Mouse (Mus musculus): ENCODE data around the gene Gm27179.
"Not testable (repeated sequence)": the region's sequence is repeated elsewhere in the genome, so short reads cannot be mapped to it uniquely, and the experiment has no call there.

Gene Gm27179

GRCm38 (mm10) chr14:69512449-69512848 is at the start of gene Gm27179:
Gene Gm27179, minus strand, starts transcription at chr14:69512549.
- DNase-seq (ENCODE audit: low read depth, low spot score), result not testable (repeated sequence)

GRCm38 (mm10) chr14:69557550-69557949 is 45.2 kb upstream of the Gm27179 start:
- not testable (repeated sequence) for DNase-seq (ENCODE audit: low read depth, low spot score)

- not testable (repeated sequence) for DNase-seq (ENCODE audit: low read depth, low spot score)
Observed at GRCm38 (mm10) chr14:69556820-69557219, 44.5 kb upstream of the Gm27179 start.

- not testable (repeated sequence) for DNase-seq (ENCODE audit: low read depth, low spot score)
Observed at GRCm38 (mm10) chr14:69555110-69555831, 42.9 kb upstream of the Gm27179 start, which contains the start of gene Entpd4b. Gene Entpd4b, plus strand, starts transcription at chr14:69555424.

GRCm38 (mm10) chr14:69547310-69547709 is 35.0 kb upstream of the Gm27179 start:
- not testable (repeated sequence) for DNase-seq (ENCODE audit: low read depth, low spot score)

GRCm38 (mm10) chr14:69545052-69545451 is 32.7 kb upstream of the Gm27179 start:
- not testable (repeated sequence) for DNase-seq (ENCODE audit: low read depth, low spot score)

- DNase-seq (ENCODE audit: low read depth, low spot score), result not testable (repeated sequence)
Observed at GRCm38 (mm10) chr14:69544033-69544432, 31.7 kb upstream of the Gm27179 start.

GRCm38 (mm10) chr14:69542695-69543094 is 30.3 kb upstream of the Gm27179 start:
- not testable (repeated sequence) for DNase-seq (ENCODE audit: low read depth, low spot score)

GRCm38 (mm10) chr14:69540113-69540512 is 27.8 kb upstream of the Gm27179 start:
- not testable (repeated sequence) for DNase-seq (ENCODE audit: low read depth, low spot score)

GRCm38 (mm10) chr14:69536539-69536938 is 24.2 kb upstream of the Gm27179 start:
- not testable (repeated sequence) for DNase-seq (ENCODE audit: low read depth, low spot score)

GRCm38 (mm10) chr14:69526202-69526601 is 13.9 kb upstream of the Gm27179 start:
- not testable (repeated sequence) for DNase-seq (ENCODE audit: low read depth, low spot score)

- DNase-seq (ENCODE audit: low read depth, low spot score), result not testable (repeated sequence)
Observed at GRCm38 (mm10) chr14:69523001-69523400, 10.7 kb upstream of the Gm27179 start.

- not testable (repeated sequence) for DNase-seq (ENCODE audit: low read depth, low spot score)
Observed at GRCm38 (mm10) chr14:69520810-69521209, 8.5 kb upstream of the Gm27179 start.

- DNase-seq (ENCODE audit: low read depth, low spot score), result not testable (repeated sequence)
Observed at GRCm38 (mm10) chr14:69507000-69507399, 5.3 kb downstream of the Gm27179 start.

- DNase-seq (ENCODE audit: low read depth, low spot score), result not testable (repeated sequence)
Observed at GRCm38 (mm10) chr14:69503174-69503573, 9.2 kb downstream of the Gm27179 start, which contains the start of gene Gm16867. Gene Gm16867, minus strand, starts transcription at chr14:69503362.

GRCm38 (mm10) chr14:69502440-69503150 is 9.8 kb downstream of the Gm27179 start:
- DNase-seq (ENCODE audit: low read depth, low spot score), result not testable (repeated sequence)

- not testable (repeated sequence) for DNase-seq (ENCODE audit: low read depth, low spot score)
Observed at GRCm38 (mm10) chr14:69496259-69496658, 16.1 kb downstream of the Gm27179 start.

GRCm38 (mm10) chr14:69494946-69495345 is 17.4 kb downstream of the Gm27179 start:
- DNase-seq (ENCODE audit: low read depth, low spot score), result not testable (repeated sequence)

GRCm38 (mm10) chr14:69494522-69494921 is 17.8 kb downstream of the Gm27179 start:
- not testable (repeated sequence) for DNase-seq (ENCODE audit: low read depth, low spot score)

- DNase-seq (ENCODE audit: low read depth, low spot score), result not testable (repeated sequence)
Observed at GRCm38 (mm10) chr14:69488001-69488400, 24.3 kb downstream of the Gm27179 start.

GRCm38 (mm10) chr14:69485466-69486135 is 26.7 kb downstream of the Gm27179 start:
- not testable (repeated sequence) for DNase-seq (ENCODE audit: low read depth, low spot score)
